Mouse (Mus musculus) inflammation-experienced regulatory T-cells, adult 6 months (primary cell): ENCODE data around the gene Ccnt2. TPM values are rescaled to one million over a fixed set of nuclear protein-coding genes. Genes with fewer than 3 reads are reported as not detected.
"Not testable (repeated sequence)": the region's sequence is repeated elsewhere in the genome, so short reads cannot be mapped to it uniquely, and the experiment has no call there.

Experiments used
- ATAC-seq: one replicate; pipeline ENCODE4 v1.8.0; 2017
- polyA plus RNA-seq, 3 experiments: library from polyadenylated mRNA; unstranded; fragments of 100-300 nt; shearing (Covaris generic); gene quantifications; one replicate each; pipeline ENCODE4 v1.2.1; 2017

Gene Ccnt2
- polyA plus RNA-seq = 100 to 1,000 TPM in 2 of 3 experiments, 10 to 100 TPM in 1; 79.6 to 135 (median 109) TPM

DNA sequence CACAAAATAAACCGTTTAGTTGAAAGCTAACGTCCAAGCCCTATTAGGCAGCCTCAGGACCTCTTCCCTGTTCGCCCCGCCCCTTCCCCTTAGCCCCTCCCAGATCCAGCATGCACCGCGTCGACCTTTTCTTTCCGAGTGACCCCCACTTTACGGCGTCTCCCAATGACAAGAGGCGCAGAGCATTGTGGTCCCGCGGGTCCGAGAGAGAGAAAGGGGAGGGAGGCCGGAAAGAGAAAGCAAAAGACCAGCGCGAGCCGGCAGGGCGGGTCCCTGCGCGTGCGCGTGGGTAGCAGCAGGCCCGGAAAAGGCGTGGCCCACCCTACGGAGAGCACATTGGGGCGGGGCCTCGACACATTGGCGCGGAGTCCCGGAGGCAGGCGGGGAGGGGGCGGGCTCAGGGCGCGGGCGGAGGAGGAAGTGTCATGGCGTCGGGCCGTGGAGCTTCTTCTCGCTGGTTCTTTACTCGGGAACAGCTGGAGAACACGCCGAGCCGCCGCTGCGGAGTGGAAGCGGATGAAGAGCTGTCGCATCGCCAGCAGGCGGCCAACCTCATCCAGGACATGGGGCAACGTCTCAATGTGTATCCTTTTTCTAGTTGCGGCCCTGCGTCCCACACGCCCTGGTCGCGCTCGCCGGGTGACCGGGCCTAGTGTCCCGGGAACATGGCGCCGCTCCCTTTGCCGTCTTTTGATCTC lies at the start of gene Ccnt2:
TSS of gene Ccnt2 (plus strand) at position 362 of the 698 bp plus-strand sequence.
- ATAC-seq = peak; percentile 95

DNA sequence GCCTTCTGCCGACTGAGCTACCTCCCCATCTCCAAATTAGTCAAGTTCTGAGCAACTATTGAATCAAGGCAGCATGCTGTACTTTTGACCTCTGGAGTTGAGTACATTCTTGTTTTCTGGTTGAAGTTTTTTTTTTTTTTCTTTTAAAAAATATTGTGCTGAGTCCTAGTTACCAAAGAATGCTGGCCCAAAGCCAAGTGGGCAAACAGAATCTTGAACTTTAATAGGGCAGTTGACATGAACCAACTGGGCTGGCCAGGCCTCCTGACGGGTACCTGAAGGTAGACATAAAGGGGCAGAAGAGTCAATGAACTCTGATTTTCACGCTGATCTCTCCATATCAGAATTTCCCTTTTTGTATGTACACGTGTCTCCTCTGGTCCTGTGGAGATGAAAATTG lies 44.9 kb upstream of the Ccnt2 start, which contains the start of gene Acmsd:
TSS of gene Acmsd (plus strand) at position 318 of the 400 bp plus-strand sequence.
- ATAC-seq = no peak

DNA sequence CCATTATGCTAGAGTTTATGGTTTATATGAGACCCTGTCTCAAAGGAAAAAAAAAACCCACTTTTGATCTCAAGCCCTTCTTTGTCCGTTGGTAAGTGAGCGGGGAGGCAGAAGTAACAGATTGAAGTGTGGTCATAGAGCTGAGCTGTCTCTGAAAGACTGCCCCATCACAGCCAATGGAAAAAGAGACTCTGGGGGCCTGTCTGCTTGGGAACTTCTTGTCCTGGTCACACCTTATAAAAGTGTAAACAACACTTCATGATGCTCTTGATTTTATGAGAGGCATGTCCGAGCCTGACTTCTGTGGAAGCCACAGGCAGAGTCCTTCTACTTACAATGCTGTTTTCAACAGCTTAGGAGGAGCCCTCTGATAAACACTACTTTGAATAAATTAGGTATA lies 42.9 kb upstream of the Ccnt2 start:
- no peak for ATAC-seq

DNA sequence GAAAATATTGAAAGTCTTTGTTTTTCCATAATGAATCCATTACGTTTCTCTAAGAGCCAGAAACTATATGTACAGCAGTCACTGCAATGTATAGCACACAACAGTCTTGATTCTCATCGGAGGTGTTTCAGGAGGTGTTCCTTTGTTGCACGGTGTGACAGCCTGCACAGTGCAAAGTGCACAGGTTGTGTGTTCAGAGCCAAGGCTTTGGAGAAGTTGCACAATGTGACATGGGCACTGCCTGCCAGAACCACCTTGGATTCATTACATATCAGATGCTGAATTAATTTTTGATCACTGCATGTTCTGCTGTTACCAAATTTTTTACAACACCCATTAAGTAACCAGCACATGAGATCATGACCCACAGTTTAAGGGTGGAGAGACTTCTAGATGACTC lies 41.5 kb upstream of the Ccnt2 start:
- no peak for ATAC-seq

DNA sequence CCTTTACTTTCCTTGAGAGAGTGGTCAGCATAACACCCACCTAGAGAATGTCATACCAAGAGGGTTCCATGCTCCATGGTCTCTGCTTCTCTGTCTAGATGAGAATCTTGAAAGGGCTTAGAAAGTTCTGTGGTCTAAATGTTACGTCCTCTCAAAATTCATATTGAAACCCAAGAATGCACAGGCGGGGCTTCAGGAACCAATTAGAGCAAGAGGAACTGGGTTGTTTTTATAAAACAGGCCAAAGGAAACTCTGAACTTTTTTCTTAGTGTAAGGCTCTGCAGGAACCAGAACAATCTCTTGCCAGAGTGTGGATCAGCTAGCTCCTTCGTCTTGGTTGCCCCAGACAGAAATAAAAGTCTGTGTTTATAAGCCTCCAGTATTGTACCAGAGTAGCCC lies 41.1 kb upstream of the Ccnt2 start:
- peak; percentile 86 for ATAC-seq

DNA sequence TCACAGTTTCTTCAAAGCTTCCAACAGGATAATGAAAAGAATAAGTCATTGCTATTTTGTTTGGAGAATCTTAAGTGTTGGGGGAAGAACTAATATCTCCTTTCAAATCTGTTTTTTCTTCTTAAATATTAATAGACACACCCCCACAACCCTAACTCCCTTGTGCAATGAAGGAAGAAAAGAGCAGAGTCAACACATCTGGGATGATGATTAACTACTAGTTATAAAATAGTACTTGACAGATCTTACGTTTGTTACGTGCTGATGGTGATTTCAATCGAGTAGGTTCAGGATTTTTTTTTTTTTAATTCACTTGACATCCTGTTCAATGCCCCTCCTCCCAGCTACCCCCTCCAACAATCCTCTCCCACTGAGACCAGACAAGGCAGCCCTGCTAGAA lies 38.6 kb upstream of the Ccnt2 start:
- ATAC-seq = no peak

GRCm38 (mm10) chr1:127750401-127751102 lies 23.4 kb upstream of the Ccnt2 start:
- no peak for ATAC-seq

DNA sequence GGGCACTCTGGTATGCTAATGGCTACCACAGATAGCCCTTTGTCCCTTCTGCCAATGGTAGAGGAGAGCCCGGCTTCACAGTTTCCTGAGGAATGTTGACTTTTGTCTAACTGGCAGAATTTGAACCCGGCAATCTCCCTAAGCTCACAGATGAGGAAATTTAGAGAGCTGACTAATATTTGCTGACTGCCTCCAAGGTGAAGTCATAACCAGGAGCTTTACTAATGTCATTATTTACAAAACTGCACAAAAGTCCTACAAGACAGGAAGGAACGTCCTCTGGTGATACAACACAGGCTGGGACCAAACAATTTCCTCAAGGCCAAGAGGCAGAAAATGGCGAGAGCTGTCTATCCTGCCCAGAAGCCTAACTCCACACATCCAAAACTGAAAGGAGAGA lies 18.2 kb upstream of the Ccnt2 start:
- ATAC-seq = no peak

- ATAC-seq = no peak
Measured at GRCm38 (mm10) chr1:127756331-127757163, 17.4 kb upstream of the Ccnt2 start.

DNA sequence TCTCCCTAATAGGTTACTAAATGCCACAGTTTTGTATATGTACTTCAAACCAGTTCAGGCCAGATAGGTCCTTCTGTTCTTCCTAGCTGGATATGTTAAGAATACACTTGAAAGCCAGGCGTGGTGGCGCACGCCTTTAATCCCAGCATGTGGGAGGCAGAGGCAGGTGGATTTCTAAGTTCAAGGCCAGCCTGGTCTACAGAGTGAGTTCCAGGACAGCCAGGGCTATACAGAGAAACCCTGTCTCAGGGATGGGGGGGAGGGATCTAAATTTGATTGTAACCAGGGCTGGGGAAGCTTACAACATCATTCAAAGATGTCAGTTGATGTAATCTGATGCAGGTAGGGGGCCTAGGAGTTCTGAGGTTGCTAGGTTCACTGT lies 16.8 kb upstream of the Ccnt2 start:
- not testable (repeated sequence) for ATAC-seq

DNA sequence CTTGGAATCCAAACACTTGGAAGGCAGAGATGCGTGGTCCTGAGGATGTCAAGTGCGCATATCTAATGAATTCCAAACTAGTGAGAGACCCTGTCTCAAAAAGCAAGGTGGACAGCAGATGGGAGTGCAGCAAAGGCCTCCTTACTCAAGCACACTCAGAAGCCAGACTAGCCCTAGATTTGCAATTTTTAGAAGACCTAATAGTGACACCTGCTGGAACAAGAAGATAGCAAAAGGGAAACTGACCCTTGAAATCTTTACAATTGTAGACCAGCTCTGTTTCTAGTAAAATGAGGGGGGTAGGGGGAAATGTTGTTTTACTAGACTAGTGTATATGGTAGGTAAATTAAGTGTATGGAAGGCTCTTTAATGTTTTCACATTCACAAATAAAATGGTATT lies 8.5 kb upstream of the Ccnt2 start:
- no peak for ATAC-seq

DNA sequence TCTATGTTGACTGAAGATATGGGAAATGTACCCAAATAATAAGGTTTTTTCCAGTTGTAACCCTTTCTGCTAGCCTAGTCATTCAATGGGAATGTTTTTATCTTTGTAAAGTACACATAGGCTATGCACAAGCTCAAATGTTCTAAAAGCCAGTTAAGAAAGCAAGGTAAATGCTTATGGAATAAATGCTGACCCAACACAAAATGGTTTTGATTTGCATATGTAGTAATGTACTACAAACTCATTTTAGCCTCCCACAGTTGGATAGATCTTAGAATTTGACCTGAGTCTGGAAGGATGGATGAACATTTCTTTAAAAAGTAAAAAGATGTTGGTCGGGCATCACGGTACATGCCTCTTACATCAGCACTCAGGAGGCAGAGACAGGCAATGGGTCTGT lies 7.2 kb upstream of the Ccnt2 start:
- ATAC-seq = no peak

GRCm38 (mm10) chr1:127773198-127773802 lies 664 bp upstream of the Ccnt2 start:
- peak; percentile 18 for ATAC-seq

DNA sequence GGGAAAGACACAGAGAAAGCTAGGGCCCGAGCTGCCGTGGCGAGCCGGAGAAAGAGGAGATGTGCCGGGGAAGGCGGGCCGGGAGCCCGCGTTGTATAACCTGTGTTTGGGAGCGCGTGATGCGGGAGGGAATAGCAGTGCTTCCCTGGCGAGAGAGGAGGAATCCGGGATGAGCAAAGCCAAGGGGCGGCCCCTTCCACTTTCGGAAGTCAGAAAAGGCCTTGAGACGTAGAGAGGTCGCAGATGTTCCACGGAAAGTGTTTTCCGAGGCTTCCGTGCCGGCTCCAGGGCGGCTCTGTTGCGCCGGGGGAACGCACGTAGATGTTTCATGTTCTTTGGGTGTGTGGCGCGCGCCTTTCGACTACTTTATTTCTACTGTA lies 527 bp downstream of the Ccnt2 start:
- ATAC-seq = no peak

- ATAC-seq = no peak
Measured at GRCm38 (mm10) chr1:127775206-127775720, 1.3 kb downstream of the Ccnt2 start.

DNA sequence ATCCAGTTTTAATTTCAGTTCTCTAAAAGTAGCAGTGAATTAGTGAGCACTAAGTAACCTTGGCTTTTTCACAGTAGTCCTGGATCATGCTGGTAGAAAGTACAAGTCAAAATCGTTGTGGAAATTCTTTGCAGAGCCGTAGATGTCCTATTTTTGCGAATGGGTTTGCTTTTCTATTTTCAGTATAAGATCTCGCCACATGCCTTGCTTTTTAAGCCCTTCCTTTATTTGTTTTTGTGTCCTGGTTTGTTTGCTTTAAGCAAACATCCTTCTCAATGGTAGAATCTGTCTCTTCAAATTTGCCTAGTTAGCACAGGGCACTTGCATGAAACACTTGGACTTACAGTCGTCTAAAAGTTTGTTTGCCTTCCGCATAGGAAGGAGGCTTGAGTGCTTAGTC lies 2.3 kb downstream of the Ccnt2 start:
- no peak for ATAC-seq

- ATAC-seq = no peak
Measured at GRCm38 (mm10) chr1:127778611-127779010, 4.6 kb downstream of the Ccnt2 start.

DNA sequence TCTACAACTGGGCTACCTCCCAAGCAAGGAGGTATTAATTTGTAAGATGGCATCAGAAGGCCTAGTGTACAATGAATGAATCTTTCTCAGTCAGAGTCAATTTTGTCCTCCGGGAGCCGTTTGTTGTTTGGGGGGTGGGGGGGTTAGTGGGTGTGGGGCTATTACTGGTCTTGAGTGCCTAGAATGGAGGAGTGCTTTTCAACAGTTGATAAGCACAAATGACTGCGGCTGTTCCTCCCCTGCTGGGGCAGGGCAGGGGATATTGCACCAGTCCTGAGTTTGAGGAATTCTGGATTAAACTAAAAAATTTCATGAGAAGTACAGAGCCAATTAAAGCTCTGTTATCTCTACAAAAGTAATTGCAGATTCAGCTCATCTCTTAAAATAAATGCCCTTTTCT lies 6.2 kb downstream of the Ccnt2 start:
- no peak for ATAC-seq

GRCm38 (mm10) chr1:127780849-127781248 lies 6.9 kb downstream of the Ccnt2 start:
- ATAC-seq = no peak

DNA sequence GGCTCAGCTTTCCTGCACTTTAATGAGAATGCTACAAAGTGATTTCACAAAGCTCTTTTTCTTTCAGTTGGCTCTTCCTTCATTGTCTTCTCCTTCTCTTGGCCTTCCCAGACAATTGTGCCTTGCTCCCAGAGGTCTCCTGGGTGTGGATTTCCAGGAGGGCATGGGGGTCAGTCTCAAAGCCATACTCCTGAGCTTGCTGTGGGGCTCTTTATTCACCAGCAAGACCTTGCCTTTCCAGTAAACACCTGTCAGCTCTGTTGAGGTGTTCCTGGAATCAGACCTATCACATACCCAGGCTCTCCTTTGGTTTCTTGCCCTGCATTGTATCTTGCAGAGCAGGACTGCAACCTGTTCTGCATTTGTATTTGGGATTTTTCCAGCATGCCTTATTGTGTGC lies 9.9 kb downstream of the Ccnt2 start:
- no peak for ATAC-seq

- ATAC-seq = no peak
Measured at GRCm38 (mm10) chr1:127785882-127786281, 11.9 kb downstream of the Ccnt2 start.

DNA sequence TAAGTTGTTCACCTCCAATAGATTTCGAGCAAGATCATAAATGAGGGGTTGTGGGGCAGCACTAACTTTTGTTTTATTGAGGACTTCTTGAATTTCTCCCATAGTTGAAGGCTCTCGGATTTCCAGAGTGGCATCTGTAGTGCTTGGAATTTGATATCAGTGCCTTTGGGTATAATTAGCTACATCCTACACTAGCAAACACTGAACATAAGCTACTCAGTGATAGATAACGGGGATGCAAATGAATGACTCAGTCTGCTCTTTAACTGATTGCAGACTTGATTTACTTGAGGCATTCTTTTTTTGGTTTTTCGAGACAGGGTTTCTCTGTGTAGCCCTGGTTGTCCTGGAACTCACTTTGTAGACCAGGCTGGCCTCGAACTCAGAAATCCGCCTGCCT lies 15.0 kb downstream of the Ccnt2 start:
- ATAC-seq = no peak

DNA sequence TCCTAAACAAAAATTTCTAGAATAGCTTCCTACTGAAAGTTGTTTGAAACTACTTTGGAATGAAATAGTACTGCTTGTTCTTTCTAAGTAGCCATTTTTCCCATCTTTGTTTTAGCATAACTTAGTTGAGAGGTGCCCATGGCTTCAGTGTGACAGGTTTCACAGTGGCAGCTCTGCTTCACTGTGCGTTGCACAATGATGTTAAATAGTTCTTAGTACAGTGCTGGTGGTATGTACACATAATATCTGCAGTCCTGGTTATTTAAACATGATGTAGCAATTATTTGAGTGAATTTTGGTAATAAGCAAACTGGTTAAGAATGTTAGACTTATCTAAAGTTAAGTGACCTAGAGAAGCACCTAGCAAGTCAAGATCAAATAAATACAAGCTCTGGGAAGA lies 19.5 kb downstream of the Ccnt2 start:
- no peak for ATAC-seq
